Mouse (Mus musculus): ENCODE data around the gene Pip5k1b.

GRCm38 (mm10) chr19:24553291-24554075 lies 2.2 kb downstream of the Pip5k1b start:
- TF ChIP-seq CTCF (IDR thresholded peaks at IDR 0.05; ENCODE audit: borderline replicate concordance, insufficient read depth, low read length) (no peak), POLR2A (IDR thresholded peaks at IDR 0.05; ENCODE audit: low read depth, low read length) (no peak)
